Mouse (Mus musculus): ENCODE measurements at regions not wholly inside any gene's neighbourhood (a gene's known extent, or its start where the extent isn't known, plus 50 kb on each side); places are given as distances from the start of the nearest gene placed in this dataset.

- DNase-seq, result no peak
Observed at GRCm38 (mm10) chr10:17478761-17479632, 244.0 kb upstream of the Cited2 start.

- DNase-seq, result no peak
Observed at GRCm38 (mm10) chr10:17482751-17483150, 240.3 kb upstream of the Cited2 start.

- no peak for DNase-seq
Observed at GRCm38 (mm10) chr10:17485049-17485449, 238.0 kb upstream of the Cited2 start.

GRCm38 (mm10) chr10:17485515-17485914, 237.5 kb upstream of the Cited2 start:
- no peak for DNase-seq

- DNase-seq, result no peak
Observed at GRCm38 (mm10) chr10:17486011-17486410, 237.0 kb upstream of the Cited2 start.

- no peak for DNase-seq
Observed at GRCm38 (mm10) chr10:17487460-17487859, 235.6 kb upstream of the Cited2 start.

- no peak for DNase-seq
Observed at GRCm38 (mm10) chr10:17491611-17492305, 231.3 kb upstream of the Cited2 start.

- DNase-seq, result no peak
Observed at GRCm38 (mm10) chr10:17493137-17493536, 229.9 kb upstream of the Cited2 start.

GRCm38 (mm10) chr10:17496831-17497230, 226.2 kb upstream of the Cited2 start:
- DNase-seq, result no peak

- DNase-seq, result no peak
Observed at GRCm38 (mm10) chr10:17510626-17511193, 212.3 kb upstream of the Cited2 start.

- no peak for DNase-seq
Observed at GRCm38 (mm10) chr10:17511779-17512335, 211.2 kb upstream of the Cited2 start.

- DNase-seq, result no peak
Observed at GRCm38 (mm10) chr10:17512487-17512886, 210.5 kb upstream of the Cited2 start.

GRCm38 (mm10) chr10:17513756-17514155, 209.3 kb upstream of the Cited2 start:
- DNase-seq, result no peak

GRCm38 (mm10) chr10:17516068-17516467, 206.9 kb upstream of the Cited2 start:
- DNase-seq, result no peak

GRCm38 (mm10) chr10:17518423-17519175, 204.4 kb upstream of the Cited2 start:
- DNase-seq, result no peak

- DNase-seq, result peak; percentile 56
Observed at GRCm38 (mm10) chr10:17522026-17522541, 200.9 kb upstream of the Cited2 start.

GRCm38 (mm10) chr10:17523558-17524328, 199.3 kb upstream of the Cited2 start:
- DNase-seq, result peak; percentile 45

- DNase-seq, result no peak
Observed at GRCm38 (mm10) chr10:17527151-17527737, 195.8 kb upstream of the Cited2 start.

- no peak for DNase-seq
Observed at GRCm38 (mm10) chr10:17528116-17528515, 194.9 kb upstream of the Cited2 start.

GRCm38 (mm10) chr10:17528846-17529245, 194.2 kb upstream of the Cited2 start:
- no peak for DNase-seq

GRCm38 (mm10) chr10:17529851-17530509, 193.0 kb upstream of the Cited2 start:
- no peak for DNase-seq
